Mouse (Mus musculus): ENCODE results near the gene Cox10.
"Not testable (repeated sequence)": the region's sequence is repeated elsewhere in the genome, so short reads cannot be mapped to it uniquely, and the experiment has no call there.

Gene Cox10

GRCm38 (mm10) chr11:64078956-64079726 is at the start of gene Cox10:
Gene Cox10, minus strand, starts transcription at chr11:64079468.
- DNase-seq (ENCODE audit: low spot score in 2 of 2) = peak; percentile 71 to 86

DNA sequence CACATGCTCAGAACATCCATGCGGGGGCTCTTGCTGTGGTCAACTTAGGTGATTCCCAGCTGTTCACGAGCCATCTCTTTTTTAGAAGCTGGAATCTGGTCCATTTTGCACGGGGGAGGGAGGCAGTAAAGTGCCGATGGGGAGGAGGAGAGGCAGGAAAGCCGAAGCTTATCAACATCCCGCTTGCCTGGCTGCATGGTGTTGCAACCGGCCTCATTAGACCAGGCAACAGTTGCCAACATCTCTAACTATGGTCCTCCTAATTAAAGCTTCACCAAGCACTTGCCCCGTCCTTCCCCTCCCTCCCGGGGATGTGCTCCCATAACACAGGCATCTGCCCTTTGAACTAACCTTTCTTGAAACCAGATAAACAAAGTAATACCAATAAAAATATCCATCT is 48.7 kb upstream of the Cox10 start:
- DNase-seq (ENCODE audit: low spot score in 2 of 2) = no peak

DNA sequence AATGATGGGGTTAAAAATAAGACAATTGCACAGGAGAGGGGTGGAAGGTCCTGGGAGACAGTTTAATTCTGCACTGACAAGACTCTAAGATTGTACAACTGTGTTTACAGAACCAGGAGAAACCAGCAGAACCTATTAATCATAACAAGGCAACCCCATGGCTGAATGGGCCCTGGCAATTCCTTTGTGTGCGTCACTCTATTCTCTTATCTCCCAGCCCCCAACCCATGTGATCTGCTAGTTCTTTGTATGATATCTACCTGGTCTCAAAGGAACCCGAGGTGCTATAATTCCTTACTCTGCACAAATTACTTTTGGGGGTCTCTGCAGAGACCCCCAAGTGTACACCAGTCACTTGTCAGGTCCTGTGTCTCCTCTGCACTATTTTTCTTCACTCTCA is 46.2 kb upstream of the Cox10 start:
- no peak for DNase-seq (ENCODE audit: low spot score in 2 of 2)

DNA sequence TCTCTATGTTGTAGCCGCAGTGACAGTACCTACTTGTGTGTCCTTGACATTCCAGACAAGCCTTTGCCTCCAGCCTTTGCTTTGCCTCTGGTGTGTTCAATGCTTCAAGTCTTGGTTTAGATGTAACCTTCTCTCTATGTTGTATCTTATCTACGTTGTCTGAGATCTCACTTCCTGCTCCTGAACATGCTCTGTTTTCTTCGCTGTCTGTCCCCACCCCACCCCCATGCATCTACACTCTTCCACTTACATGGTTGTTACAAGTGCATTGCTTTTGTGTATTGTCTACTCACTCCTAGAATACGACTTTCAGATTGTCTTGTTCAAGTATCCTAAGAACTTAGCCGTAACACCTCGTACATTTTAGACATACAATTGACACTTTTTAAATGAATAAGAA is 43.9 kb upstream of the Cox10 start:
- DNase-seq (ENCODE audit: low spot score in 2 of 2) = not testable (repeated sequence)

DNA sequence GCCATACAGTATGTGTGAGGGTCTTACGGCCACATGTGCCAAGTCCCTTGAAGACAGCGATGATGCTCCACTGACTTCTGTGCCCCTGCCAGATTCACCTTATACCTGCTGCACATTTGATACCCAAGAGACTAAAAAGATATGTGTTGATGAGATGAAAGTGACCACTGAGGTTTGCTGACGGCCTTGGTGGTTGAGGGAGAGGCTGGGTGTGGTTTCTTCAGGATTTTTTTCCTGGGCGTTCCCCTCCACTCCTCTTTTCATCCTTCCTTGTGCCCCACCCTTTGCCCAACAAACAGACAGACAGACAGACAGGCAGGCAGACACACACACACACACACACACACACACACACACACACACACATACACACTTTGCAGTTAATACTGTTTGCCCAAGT is 37.4 kb upstream of the Cox10 start:
- no peak for DNase-seq (ENCODE audit: low spot score in 2 of 2)

- DNase-seq (ENCODE audit: low spot score in 2 of 2) = no peak
These were observed 36.6 kb upstream of the Cox10 start for GRCm38 (mm10) chr11:64115822-64116221.

DNA sequence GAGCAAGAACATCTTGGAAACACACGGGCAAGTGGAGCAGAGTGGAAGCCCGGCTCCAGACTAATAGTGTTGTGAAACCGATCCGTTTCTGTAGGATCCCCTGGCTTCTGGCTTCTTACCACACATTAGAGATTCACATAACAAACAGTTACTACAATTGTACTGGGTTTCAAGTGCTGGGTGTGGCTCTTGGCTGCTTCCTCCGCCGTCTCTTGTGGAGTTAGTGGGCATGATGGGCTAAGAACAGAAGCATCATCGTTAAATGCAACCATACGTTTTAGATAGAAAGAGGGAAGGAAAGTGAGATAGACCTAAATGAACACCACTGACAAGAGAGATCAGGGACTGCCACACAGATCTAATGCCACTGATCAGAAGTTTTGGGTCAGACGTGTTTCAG is 35.8 kb upstream of the Cox10 start:
- no peak for DNase-seq (ENCODE audit: low spot score in 2 of 2)

GRCm38 (mm10) chr11:64100060-64100459 is 20.8 kb upstream of the Cox10 start:
- DNase-seq (ENCODE audit: low spot score in 2 of 2) = no peak

DNA sequence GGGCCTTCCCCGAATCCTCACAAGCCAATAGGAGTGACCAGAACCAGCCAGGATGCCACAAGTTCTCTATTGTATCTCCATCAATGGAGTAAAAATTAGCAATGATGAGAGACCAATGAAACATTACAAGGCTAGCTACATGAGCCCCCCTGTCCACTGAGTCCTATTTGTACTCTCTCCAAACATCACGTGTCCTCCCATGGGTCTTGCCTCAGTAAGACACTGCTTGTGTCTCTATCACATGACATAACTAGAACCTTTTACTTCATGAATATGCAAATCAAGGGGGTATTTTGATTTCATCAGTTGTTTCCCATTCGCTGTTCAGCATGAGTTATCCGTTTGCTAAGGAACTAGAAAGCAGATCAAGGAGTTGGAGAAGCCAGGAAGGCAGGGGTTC is 13.8 kb upstream of the Cox10 start:
- no peak for DNase-seq (ENCODE audit: low spot score in 2 of 2)

GRCm38 (mm10) chr11:64091150-64091549 is 11.9 kb upstream of the Cox10 start:
- no peak for DNase-seq (ENCODE audit: low spot score in 2 of 2)

DNA sequence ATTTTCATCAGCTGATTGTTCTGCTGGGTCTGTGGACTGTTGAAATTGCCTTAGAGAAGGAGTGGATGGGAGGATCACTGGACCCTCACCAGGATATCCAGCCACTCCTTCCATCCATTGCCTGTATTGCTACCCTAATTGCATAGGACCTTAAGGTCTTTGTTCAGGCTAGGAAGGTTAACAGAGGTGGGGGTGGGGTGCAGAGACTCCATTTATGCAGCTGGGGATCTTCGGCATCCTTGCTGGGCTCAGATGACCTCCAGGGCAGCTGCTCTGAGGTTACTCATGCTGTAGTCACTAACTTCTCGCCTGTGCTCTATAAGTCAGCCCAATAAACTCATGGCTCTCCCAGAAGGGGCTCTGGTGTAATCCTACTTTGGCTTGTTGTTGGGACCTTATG is 10.4 kb upstream of the Cox10 start:
- no peak for DNase-seq (ENCODE audit: low spot score in 2 of 2)

GRCm38 (mm10) chr11:64085888-64086287 is 6.6 kb upstream of the Cox10 start:
- DNase-seq (ENCODE audit: low spot score in 2 of 2) = no peak

GRCm38 (mm10) chr11:64079727-64080081 is 436 bp upstream of the Cox10 start:
- DNase-seq (ENCODE audit: low spot score in 2 of 2) = no peak

DNA sequence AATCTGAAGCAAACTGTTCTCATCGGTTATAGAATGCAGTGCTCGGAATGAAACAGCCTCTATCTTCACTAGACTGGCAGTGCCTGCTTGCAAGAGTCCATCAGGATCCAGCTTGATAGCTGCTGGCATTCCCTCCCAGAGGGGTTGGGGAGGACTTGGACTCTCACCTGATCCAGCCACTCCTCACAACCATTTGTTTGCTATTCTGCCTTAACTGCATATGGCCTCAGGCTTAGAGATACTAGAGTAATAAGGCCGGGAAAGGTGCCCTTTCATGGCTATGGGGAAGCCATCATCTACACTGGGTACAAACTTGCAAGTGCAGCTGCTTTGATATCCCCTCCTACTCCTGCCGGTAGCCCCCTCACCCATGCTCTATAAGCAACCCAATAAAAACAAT is 3.1 kb downstream of the Cox10 start:
- no peak for DNase-seq (ENCODE audit: low spot score in 2 of 2)

DNA sequence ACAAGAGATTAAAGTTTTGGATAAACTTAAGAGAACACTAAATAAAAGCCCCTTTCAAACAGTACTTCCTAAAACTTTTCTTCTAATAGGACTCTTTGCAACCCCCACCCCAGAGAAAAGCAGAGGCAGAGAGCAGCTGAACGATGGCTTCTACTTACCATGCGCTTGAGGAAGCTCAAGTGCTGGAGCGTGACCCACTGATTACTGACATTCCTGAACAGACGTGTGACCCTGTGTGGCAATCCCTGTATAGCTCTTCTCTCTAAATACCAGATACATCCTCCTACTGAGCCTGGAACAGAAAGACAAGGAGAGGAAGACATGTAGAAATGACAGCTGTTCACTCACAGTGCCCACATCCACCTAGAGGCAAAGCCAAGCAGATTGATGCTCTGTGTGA is 5.9 kb downstream of the Cox10 start:
- DNase-seq (ENCODE audit: low spot score in 2 of 2) = no peak

DNA sequence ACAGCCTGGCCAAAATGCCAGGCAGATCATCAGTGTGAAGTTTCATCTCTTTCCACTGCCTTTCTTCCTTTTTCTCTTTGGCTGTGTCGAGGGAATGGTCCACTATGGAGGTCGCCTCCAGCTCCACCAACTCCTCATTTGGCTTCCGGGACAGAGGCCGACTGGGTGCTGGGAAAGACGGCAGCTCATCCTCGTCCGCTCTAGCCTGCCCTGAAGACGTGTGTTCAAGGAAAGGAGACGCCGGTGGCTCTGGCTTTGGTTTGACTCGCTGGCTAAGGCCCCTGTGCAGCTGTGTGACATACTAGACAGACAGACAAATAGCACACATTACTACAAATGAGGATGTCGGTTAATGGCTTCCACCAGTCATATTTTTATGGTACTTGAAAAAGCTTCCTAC is 7.7 kb downstream of the Cox10 start:
- no peak for DNase-seq (ENCODE audit: low spot score in 2 of 2)

DNA sequence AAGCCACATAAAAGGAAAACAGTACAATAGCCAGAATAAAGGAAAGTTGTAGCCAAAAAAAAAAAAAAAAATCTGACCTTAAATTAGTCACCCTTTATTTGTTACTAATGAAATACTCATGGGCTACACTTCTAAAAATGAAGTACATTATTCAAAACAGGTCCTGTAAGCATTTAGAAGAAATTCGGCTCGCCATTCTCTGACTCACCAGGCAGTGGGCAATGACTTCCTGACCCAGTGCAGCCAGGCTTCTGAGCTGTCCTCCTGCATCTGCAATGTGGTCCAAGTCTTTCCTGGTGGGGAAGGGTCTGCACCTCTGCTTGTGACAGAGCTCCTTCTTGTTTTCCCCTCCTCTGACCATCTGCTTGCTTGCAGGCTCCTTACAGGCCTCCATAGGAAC is 13.3 kb downstream of the Cox10 start:
- no peak for DNase-seq (ENCODE audit: low spot score in 2 of 2)

DNA sequence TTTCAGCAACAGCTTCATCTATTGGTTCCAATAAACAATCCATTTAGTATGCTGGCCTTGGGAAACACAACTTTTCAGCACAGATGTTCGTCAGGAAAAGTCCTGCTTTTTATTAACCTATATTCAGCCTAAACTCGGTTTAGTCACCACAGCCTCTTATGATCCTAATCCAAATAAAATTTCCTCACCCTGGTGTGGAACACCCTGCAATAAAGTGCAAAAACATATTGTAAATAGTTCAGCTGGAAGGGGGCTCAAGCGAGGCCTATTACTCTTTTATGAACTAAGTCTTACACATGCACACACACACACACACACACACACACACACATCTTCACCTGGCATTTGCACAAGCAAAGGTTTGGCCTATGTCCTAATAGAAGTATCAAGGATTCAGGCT is 16.1 kb downstream of the Cox10 start:
- no peak for DNase-seq (ENCODE audit: low spot score in 2 of 2)

GRCm38 (mm10) chr11:64062226-64062625 is 17.0 kb downstream of the Cox10 start:
- DNase-seq (ENCODE audit: low spot score in 2 of 2) = no peak

GRCm38 (mm10) chr11:64059305-64059704 is 20.0 kb downstream of the Cox10 start:
- DNase-seq (ENCODE audit: low spot score in 2 of 2) = no peak

- DNase-seq (ENCODE audit: low spot score in 2 of 2) = no peak
These were observed 20.8 kb downstream of the Cox10 start for GRCm38 (mm10) chr11:64058474-64058873.

DNA sequence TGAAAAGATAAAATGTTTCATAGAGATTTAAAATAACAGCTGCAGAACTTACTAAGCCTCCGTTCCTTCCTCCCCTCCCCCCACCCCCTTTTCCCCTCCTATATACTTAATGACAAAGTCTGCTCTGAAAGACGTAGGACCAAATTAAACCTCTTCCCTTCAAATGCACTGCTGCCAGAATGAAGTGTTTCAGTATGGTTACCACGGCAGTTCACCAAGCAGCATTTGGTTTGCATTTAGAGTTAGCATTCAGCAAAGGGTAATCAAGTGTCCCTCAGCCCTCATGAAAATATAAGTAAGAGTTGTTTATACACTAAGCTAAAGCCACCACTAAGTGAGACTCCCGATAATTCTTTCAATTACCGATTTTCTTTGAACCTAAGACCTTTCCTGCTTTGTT is 25.9 kb downstream of the Cox10 start:
- no peak for DNase-seq (ENCODE audit: low spot score in 2 of 2)

- DNase-seq (ENCODE audit: low spot score in 2 of 2) = no peak
These were observed 27.9 kb downstream of the Cox10 start for GRCm38 (mm10) chr11:64051195-64051968.

All from urinary bladder, postnatal 4 days (tissue).